Mouse (Mus musculus) ES-E14 (cell line): ENCODE results near the gene Zfr. TPM values are rescaled to one million over a fixed set of nuclear protein-coding genes. Genes with fewer than 3 reads are reported as not detected.

ENCODE experiments used
- DNase-seq: peaks from one replicate; pipeline ENCODE4 v3.0.0-alpha.2; 2013; ENCODE audit warnings: low read depth, low spot score
- H3K27ac ChIP-seq: 2 replicates; pipeline ENCODE4 v1.5.1; 2012; ENCODE audit warnings: low read depth, mild to moderate bottlenecking, low read length, moderate library complexity, mixed read lengths; ENCODE audit not compliant: poor library complexity, insufficient read depth, severe bottlenecking
- H3K36me3 ChIP-seq: 2 replicates; pipeline ENCODE4 v1.6.1; 2012; ENCODE audit warnings: mild to moderate bottlenecking, low read length, moderate library complexity, mixed read lengths; ENCODE audit not compliant: control insufficient read depth, poor library complexity, insufficient read depth, severe bottlenecking
- H3K4me1 ChIP-seq, 2 experiments: fragments of 150-350 bp in 1 of 2; sonication (generic) in 1 of 2; 2 replicates each; pipeline ENCODE4 v1.6.1; 2012; ENCODE audit warnings: low read length in 2 of 2, mild to moderate bottlenecking in 1 of 2, mixed read lengths in 1 of 2; ENCODE audit not compliant: control insufficient read depth in 2 of 2, insufficient read depth in 2 of 2, poor library complexity in 1 of 2
- H3K4me3 ChIP-seq, 2 experiments: fragments of 150-350 bp in 1 of 2; sonication (generic) in 1 of 2; 2 replicates each; pipeline ENCODE4 v1.5.1; 2012; ENCODE audit warnings: low read length in 2 of 2, low read depth in 1 of 2, mild to moderate bottlenecking in 1 of 2, mixed read lengths in 1 of 2; ENCODE audit not compliant: insufficient read depth in 1 of 2, poor library complexity in 1 of 2, severe bottlenecking in 1 of 2
- H3K9ac ChIP-seq: 2 replicates; pipeline ENCODE4 v1.6.1; 2012; ENCODE audit warnings: low read depth, mild to moderate bottlenecking, low read length, mixed read lengths; ENCODE audit not compliant: poor library complexity, insufficient read depth, severe bottlenecking
- H3K9me3 ChIP-seq: fragments of 150-350 bp; sonication (generic); 2 replicates; pipeline ENCODE4 v1.6.1; 2012; ENCODE audit warnings: low read depth, mild to moderate bottlenecking, low read length; ENCODE audit not compliant: control insufficient read depth, insufficient read depth
- CHD2 ChIP-seq: IDR thresholded peaks from 2 replicates; pipeline ENCODE4 v1.6.1; 2014; ENCODE audit warnings: mild to moderate bottlenecking, low read depth, low read length, inconsistent platforms
- HCFC1 ChIP-seq: IDR thresholded peaks from 2 replicates; pipeline ENCODE4 v1.6.1; 2012; ENCODE audit warnings: low read length, inconsistent platforms, borderline replicate concordance; ENCODE audit not compliant: insufficient read depth
- MAFK ChIP-seq: IDR thresholded peaks from 2 replicates; pipeline ENCODE4 v1.6.1; 2014; ENCODE audit warnings: mild to moderate bottlenecking, low read depth, low read length, inconsistent platforms; ENCODE audit not compliant: insufficient read depth
- ZC3H11A ChIP-seq: IDR thresholded peaks from 2 replicates; pipeline ENCODE4 v1.6.1; 2012; ENCODE audit warnings: low read depth, mild to moderate bottlenecking, inconsistent platforms, low read length, borderline replicate concordance
- ZNF384 ChIP-seq: IDR thresholded peaks from 2 replicates; pipeline ENCODE4 v1.6.1; 2012; ENCODE audit warnings: low read depth, low read length, inconsistent platforms
- in situ Hi-C, 2 experiments: fragments of 600-800 bp; cut with MboI; formaldehyde crosslinking; loops; one replicate each; pipeline ENCODE4 v1.15.1; 2025; ENCODE audit warnings: low sequenced_read_pairs in 2 of 2, inconsistent platforms in 1 of 2; ENCODE audit not compliant: unreplicated experiment in 2 of 2
- total RNA-seq: library from RNA; depleted of rRNA; stranded (reverse); fragments of 300-350 nt; gene quantifications from 2 replicates; pipeline ENCODE4 v1.2.3, GENCODE M21; 2012; rRNA removed

Zfr gene
- total RNA-seq, 1 experiment: 66.8 TPM

DNA sequence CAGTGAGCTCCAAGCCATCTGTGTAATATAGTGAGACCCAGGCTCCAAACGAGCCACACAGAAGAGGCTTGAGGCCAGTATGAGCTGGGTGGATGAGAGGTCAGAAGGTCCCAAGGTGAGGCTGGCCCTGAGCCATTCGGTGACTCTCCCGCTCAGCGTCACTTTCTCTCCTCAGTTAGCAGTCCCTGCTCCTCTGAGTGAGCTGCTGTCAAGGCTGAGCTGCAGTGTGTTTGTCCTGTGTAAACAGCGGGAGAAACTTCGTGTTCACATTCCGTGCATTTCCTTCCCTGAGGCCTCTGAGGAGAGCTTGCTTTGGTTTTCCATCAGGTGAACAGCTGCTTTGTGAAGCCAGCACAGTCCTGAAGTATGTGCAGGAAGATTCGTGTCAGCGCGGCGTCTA, 114.8 kb downstream of the Zfr start:
- peaks cover 19% of the 10 kb centered on the region for H3K36me3 ChIP-seq

DNA sequence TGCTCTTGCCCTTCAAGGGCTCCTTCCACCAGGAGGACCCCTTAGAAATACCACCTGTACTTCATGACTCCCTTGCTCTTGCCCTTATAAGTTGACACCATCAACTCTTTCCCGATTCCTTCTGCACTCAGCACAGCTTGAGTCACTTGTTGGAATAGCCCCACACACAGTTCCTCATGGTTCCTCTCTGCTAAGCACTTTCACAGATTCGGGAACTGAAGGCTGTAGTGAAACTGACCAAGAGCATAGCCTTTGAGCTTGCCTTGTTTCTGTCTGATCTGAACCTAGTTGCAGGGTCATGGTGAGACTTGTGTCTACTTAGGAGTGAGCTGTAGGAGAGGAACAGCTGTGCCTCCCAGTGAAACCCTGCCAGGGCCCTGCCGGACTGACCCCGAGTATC, 115.4 kb downstream of the Zfr start:
- peaks cover 23% of the 10 kb centered on the region for H3K36me3 ChIP-seq
- TF ChIP-seq CHD2 (no peak), HCFC1 (no peak), ZC3H11A (no peak), ZNF384 (no peak)

More for the DNA sequence above, 114.8 kb downstream of the Zfr start:
- Histone ChIP-seq H3K27ac (no peak overlapping the region), H3K9ac (no peak overlapping the region), H3K4me3 (no peak overlapping the region), H3K4me1 (peaks cover 10 to 23% of the 10 kb centered on the region in 2 experiments), H3K9me3 (no peaks in the 10 kb centered on the region)
- no peak for DNase-seq
- TF ChIP-seq HCFC1 (no peak), CHD2 (no peak), ZNF384 (no peak), MAFK (no peak), ZC3H11A (no peak)
- in situ Hi-C loops: no loop called here

More for the DNA sequence above, 115.4 kb downstream of the Zfr start:
- in situ Hi-C loops: no loop called here
- Histone ChIP-seq H3K27ac (no peak overlapping the region), H3K9ac (no peak overlapping the region), H3K9me3 (no peaks in the 10 kb centered on the region), H3K4me3 (no peak overlapping the region), H3K4me1 (peaks cover 10 to 21% of the 10 kb centered on the region in 2 experiments)
- no peak for DNase-seq

Other genes with a start within 250 kb of the Zfr start
- gene Npr3, start 210.5 kb upstream of the Zfr start, total RNA-seq: 3.3 and 3.4 TPM in 2 replicates
- 212 and 301 TPM in 2 replicates for gene Sub1, start 120.8 kb upstream of the Zfr start, total RNA-seq
- 14.8 and 18.4 TPM in 2 replicates for gene Mtmr12, start 87.2 kb downstream of the Zfr start, total RNA-seq
- gene Golph3, start 203.6 kb downstream of the Zfr start, total RNA-seq: 72.9 and 83.7 TPM in 2 replicates
- 9.6 and 18.8 TPM in 2 replicates for gene 1810049J17Rik, start 204.1 kb downstream of the Zfr start, total RNA-seq